Mouse (Mus musculus) megakaryocyte, embryonic 14.5 days (primary cell): Measurements from ENCODE around the gene Nfib.

ENCODE experiments used
- FLI1 ChIP-seq: IDR thresholded peaks from 2 replicates; pipeline ENCODE4 v1.6.1; 2012; ENCODE audit warnings: low read length, inconsistent platforms, mixed read lengths
- GATA1 ChIP-seq: IDR thresholded peaks from 3 replicates; pipeline ENCODE4 v1.6.1; 2012; ENCODE audit warnings: mixed read lengths, low read length, inconsistent platforms, borderline replicate concordance

GRCm38 (mm10) chr4:82386222-82386993 lies 319.1 kb downstream of the Nfib start:
- TF ChIP-seq GATA1, result no peak
- TF ChIP-seq FLI1, result no peak
